Mouse (Mus musculus) lung, postnatal 14 days (tissue): ENCODE results near the gene Atp11a.

ENCODE experiments used
- DNase-seq: peaks from one replicate; pipeline ENCODE4 v3.0.0; 2021

The Atp11a gene

DNA sequence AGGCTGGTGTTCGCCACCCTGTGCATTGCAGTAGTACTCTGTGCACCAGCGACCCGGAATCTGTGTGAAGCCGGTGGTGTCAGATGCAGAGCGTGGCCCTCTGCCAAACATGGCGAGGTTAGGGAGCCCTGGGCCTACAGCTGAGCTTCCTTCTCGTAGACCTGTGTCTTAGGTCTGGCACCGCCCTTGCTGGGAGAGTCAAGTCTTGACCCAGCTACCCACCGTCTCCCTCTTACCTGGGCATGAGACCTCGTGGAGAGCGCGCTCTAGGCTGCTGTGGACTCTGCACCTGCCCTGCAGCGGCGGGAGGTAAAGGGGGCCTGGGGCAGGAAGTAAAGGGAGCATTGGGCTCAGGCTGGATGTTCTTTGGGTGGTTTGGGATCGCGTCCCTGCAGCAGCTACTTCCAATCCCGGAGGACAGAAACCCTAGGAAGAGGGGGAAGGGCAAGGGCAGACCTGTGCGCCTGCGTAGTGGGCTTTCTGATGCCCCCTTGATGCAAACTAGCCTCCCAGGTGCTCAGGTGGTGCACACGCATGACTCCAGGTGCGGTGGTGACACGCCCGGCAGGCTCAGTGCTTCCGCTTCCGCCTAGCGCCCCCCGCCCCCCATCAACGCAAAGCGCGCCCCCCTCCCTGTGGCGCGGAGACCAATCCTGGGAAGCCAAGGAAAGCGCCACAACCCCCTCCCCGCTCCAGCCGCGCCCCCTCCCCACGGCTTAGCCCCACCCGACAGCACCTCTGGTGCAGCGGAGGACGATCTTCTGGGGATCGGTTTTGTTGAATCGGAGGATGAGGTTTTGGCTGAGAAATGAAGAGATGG, 158.6 kb downstream of the Atp11a start:
- DNase-seq = no peak

GRCm38 (mm10) chr8:12916156-12916900, 159.5 kb downstream of the Atp11a start:
- no peak for DNase-seq

GRCm38 (mm10) chr8:12917029-12917428, 160.2 kb downstream of the Atp11a start:
- no peak for DNase-seq

- DNase-seq = no peak
Observed at GRCm38 (mm10) chr8:12917831-12918230, 161.0 kb downstream of the Atp11a start.
